In the genomic region with DNA sequence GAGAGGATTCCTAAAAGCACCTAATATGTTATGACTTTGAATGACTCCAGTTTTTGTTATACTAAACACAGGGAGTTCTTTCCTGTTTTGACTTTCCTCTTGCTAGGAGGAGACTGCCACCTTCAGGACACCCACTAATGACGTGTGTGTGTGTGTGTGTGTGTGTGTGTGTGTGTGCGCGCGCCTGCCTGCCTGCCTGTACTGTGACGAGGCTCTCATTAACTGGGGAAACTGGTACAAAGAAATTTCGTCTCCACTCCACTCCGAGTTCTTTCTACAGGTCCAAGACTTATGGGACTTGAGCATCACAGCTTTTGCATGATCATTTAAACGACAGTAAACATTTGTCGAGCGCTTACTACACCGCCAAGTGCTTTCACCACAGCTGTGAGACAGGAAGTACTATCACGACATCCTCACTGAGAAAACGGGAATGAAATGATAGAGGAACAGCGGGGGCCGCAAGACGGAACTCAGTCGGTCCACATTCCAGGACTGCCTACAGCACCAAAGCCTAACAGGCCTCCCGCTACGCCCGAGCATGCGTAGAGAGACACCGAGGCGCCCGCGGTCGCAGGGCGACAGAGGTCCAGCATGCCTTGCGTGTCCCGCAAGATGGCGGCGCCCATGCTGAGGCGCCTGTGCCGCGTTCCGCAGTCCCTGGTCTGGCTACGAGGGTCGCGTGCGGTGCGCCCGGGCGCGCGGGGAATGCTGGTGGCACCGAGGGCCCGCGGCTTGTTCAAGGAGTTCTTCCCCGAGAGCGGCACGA, we compare ENCODE assay signal across 8 mouse cellular contexts. TPM values are rescaled to one million over a fixed set of nuclear protein-coding genes. Genes with fewer than 3 reads are reported as not detected.
A peak's percentile ranks its signal among the peaks of the same experiment; 100 is the strongest.
DNase-seq lines count a peak whose midpoint lies in the region; ATAC-seq and TF ChIP-seq lines count a peak whose summit lies in the region.

A gene (plus strand): TSS at position 597 of the 769 bp plus-strand sequence.

- in situ Hi-C loops in CH12.LX (cut with MboI; ENCODE audit: low pct_ligation_motif_present, low pct_unique_long_range_greater_than_20kb, low sequenced_read_pairs): loop anchor here (5.0 to 10.0 kb wide), 2 partner anchors 105 to 282 kb away; no protein-coding TSS in a partner anchor

- peak; percentile 98 for ATAC-seq in forebrain, embryonic 12.5 days (ENCODE audit: low FRiP score)
- peak; percentile 98 for ATAC-seq in heart, postnatal 0 days (ENCODE audit: insufficient read depth, low read depth)
- peak; percentile 99 for ATAC-seq in liver, embryonic 16.5 days (ENCODE audit: low read depth)
- peak; percentile 99 for ATAC-seq in neural tube, embryonic 13.5 days (ENCODE audit: low read depth)

- peak within 1 kb of the TSS; percentile 72 for H3K27ac ChIP-seq in CH12.LX (ENCODE audit: insufficient read depth, low read depth)
- peak within 1 kb of the TSS; percentile 91 for H3K27ac ChIP-seq in forebrain, embryonic 12.5 days
- peak within 1 kb of the TSS; percentile 94 for H3K27ac ChIP-seq in heart, postnatal 0 days (ENCODE audit: low read depth)
- H3K27ac ChIP-seq in liver, embryonic 16.5 days (ENCODE audit: low read length): peak within 1 kb of the TSS; percentile 85
- peak within 1 kb of the TSS; percentile 93 for H3K27ac ChIP-seq in neural tube, embryonic 13.5 days (replicated peaks)
- peak within 1 kb of the TSS; percentile 96 for H3K27ac ChIP-seq in testis, adult 2 months (ENCODE audit: control insufficient read depth, insufficient read depth, low read depth, low read length)

- dilution Hi-C loops in CH12.LX (cut with MboI; ENCODE audit: extremely low pct_ligation_motif_present, extremely low pct_unique_long_range_greater_than_20kb, low sequenced_read_pairs): no loop called here

- no peaks in the 10 kb centered on the region for H3K9me3 ChIP-seq in CH12.LX (replicated peaks; ENCODE audit: low read length)
- no peaks in the 10 kb centered on the region for H3K9me3 ChIP-seq in forebrain, embryonic 12.5 days
- H3K9me3 ChIP-seq in heart, postnatal 0 days (replicated peaks; ENCODE audit: control insufficient read depth, low read length): no peaks in the 10 kb centered on the region
- no peaks in the 10 kb centered on the region for H3K9me3 ChIP-seq in liver, embryonic 16.5 days (replicated peaks; ENCODE audit: control insufficient read depth, low read length)
- H3K9me3 ChIP-seq in neural tube, embryonic 13.5 days: no peaks in the 10 kb centered on the region

- peak; percentile 87 for TF ChIP-seq RAD21 in CH12.LX (IDR thresholded peaks at IDR 0.05; ENCODE audit: low read depth, low read length)

- H3K9ac ChIP-seq in CH12.LX (ENCODE audit: insufficient read depth, low read depth): peak within 1 kb of the TSS; percentile 89
- peak within 1 kb of the TSS; percentile 85 for H3K9ac ChIP-seq in forebrain, embryonic 12.5 days
- H3K9ac ChIP-seq in heart, postnatal 0 days (replicated peaks; ENCODE audit: low read depth, low read length): peak within 1 kb of the TSS; percentile 69
- H3K9ac ChIP-seq in liver, embryonic 16.5 days (ENCODE audit: low read depth, low read length): peak within 1 kb of the TSS; percentile 84
- peak within 1 kb of the TSS; percentile 80 for H3K9ac ChIP-seq in neural tube, embryonic 13.5 days

- H3K4me2 ChIP-seq in CH12.LX (ENCODE audit: insufficient read depth, low read depth, poor library complexity, severe bottlenecking): peak within 1 kb of the TSS; percentile 100
- peak within 1 kb of the TSS; percentile 78 for H3K4me2 ChIP-seq in forebrain, embryonic 12.5 days
- peak within 1 kb of the TSS; percentile 94 for H3K4me2 ChIP-seq in heart, postnatal 0 days (ENCODE audit: low read depth, low read length)
- peak within 1 kb of the TSS; percentile 95 for H3K4me2 ChIP-seq in liver, embryonic 16.5 days (ENCODE audit: low read depth, low read length)
- peak within 1 kb of the TSS; percentile 82 for H3K4me2 ChIP-seq in neural tube, embryonic 13.5 days

- H3K4me1 ChIP-seq in CH12.LX (ENCODE audit: control insufficient read depth in 1 of 2, insufficient read depth in 2 of 2): peaks cover 3 to 28% of the 10 kb centered on the region in 2 experiments; a peak in 3 of 4 replicates
- peaks cover 15% of the 10 kb centered on the region for H3K4me1 ChIP-seq in forebrain, embryonic 12.5 days
- H3K4me1 ChIP-seq in heart, postnatal 0 days (ENCODE audit: control insufficient read depth, insufficient read depth): peaks cover 12% of the 10 kb centered on the region
- H3K4me1 ChIP-seq in liver, embryonic 16.5 days (ENCODE audit: control insufficient read depth, low read depth, low read length): peaks cover 10% of the 10 kb centered on the region
- peaks cover 25% of the 10 kb centered on the region for H3K4me1 ChIP-seq in neural tube, embryonic 13.5 days (replicated peaks)
- H3K4me1 ChIP-seq in testis, adult 2 months (ENCODE audit: control insufficient read depth, insufficient read depth, low read length): peaks cover 5% of the 10 kb centered on the region; the same call in 1 of the 2 replicates

- peak; percentile 51; the same call in 1 of the 2 replicates for TF ChIP-seq EP300 in CH12.LX (IDR thresholded peaks at IDR 0.05; ENCODE audit: low read length)
- TF ChIP-seq EP300 in heart, postnatal 0 days (IDR thresholded peaks at IDR 0.05; ENCODE audit: low read depth): no peak

- DNase-seq in CH12.LX (ENCODE audit: extremely low read depth): peak; percentile 94
- peak; percentile 74 for DNase-seq in c-Kit-positive CD71-positive TER-119-negative erythroid progenitor cells, embryonic 14.5 days (ENCODE audit: low read depth)
- peak; percentile 91 for DNase-seq in heart, postnatal 0 days (ENCODE audit: low spot score)
- DNase-seq in kidney, postnatal 4 days: peak; percentile 93 to 96

- under 1% methylated on average over 50 of the region's 50 CpGs for WGBS in forebrain, embryonic 12.5 days
- WGBS in heart, postnatal 0 days: under 1% methylated on average over 50 of the region's 50 CpGs
- WGBS in liver, embryonic 16.5 days (ENCODE audit: insufficient replicate concordance): under 1% methylated on average over 50 of the region's 50 CpGs
- WGBS in neural tube, embryonic 13.5 days: under 1% methylated on average over 50 of the region's 50 CpGs

- peak; percentile 99 for TF ChIP-seq POLR2A in CH12.LX (IDR thresholded peaks at IDR 0.05; ENCODE audit: low read depth, low read length)
- TF ChIP-seq POLR2A in testis, adult 2 months (IDR thresholded peaks at IDR 0.05; ENCODE audit: control insufficient read depth, low read depth, low read length): peak; percentile 99

- H3K27me3 ChIP-seq in CH12.LX (replicated peaks): no peaks in the 10 kb centered on the region
- H3K27me3 ChIP-seq in forebrain, embryonic 12.5 days: no peaks in the 10 kb centered on the region
- no peaks in the 10 kb centered on the region for H3K27me3 ChIP-seq in heart, postnatal 0 days (ENCODE audit: control insufficient read depth, insufficient read depth, low read length)
- no peaks in the 10 kb centered on the region for H3K27me3 ChIP-seq in liver, embryonic 16.5 days (ENCODE audit: control insufficient read depth, insufficient read depth, low read depth, low read length)
- no peaks in the 10 kb centered on the region for H3K27me3 ChIP-seq in neural tube, embryonic 13.5 days
- no peaks in the 10 kb centered on the region for H3K27me3 ChIP-seq in testis, adult 2 months (ENCODE audit: control insufficient read depth, insufficient read depth, low read length)

- H3K36me3 ChIP-seq in CH12.LX (replicated peaks in 1 of 2; ENCODE audit: control insufficient read depth in 1 of 2, insufficient read depth in 1 of 2, low read length in 1 of 2): peaks cover 13 to 19% of the 10 kb centered on the region in 2 experiments
- H3K36me3 ChIP-seq in forebrain, embryonic 12.5 days (replicated peaks): peaks cover 16% of the 10 kb centered on the region
- H3K36me3 ChIP-seq in heart, postnatal 0 days (replicated peaks; ENCODE audit: control insufficient read depth, insufficient read depth, low read length): peaks cover 13% of the 10 kb centered on the region
- peaks cover 4% of the 10 kb centered on the region; the same call in 1 of the 2 replicates for H3K36me3 ChIP-seq in liver, embryonic 16.5 days (ENCODE audit: control insufficient read depth, insufficient read depth)
- H3K36me3 ChIP-seq in neural tube, embryonic 13.5 days: peaks cover 11% of the 10 kb centered on the region
- no peaks in the 10 kb centered on the region for H3K36me3 ChIP-seq in testis, adult 2 months (ENCODE audit: control insufficient read depth, insufficient read depth, low read length)

- peaks cover 26% of the 10 kb centered on the region for H3K79me2 ChIP-seq in CH12.LX (replicated peaks; ENCODE audit: control insufficient read depth, extremely low read depth, insufficient read depth, poor library complexity, severe bottlenecking)

- peak in 1 of 2 experiments; percentile 91; a peak in 2 of 4 replicates for TF ChIP-seq CTCF in CH12.LX (conservative IDR thresholded peaks at IDR 0.05 in 1 of 2, IDR thresholded peaks at IDR 0.05 in 1 of 2; ENCODE audit: low read depth in 2 of 2, low read length in 2 of 2)
- peak; percentile 90 for TF ChIP-seq CTCF in heart, postnatal 0 days (IDR thresholded peaks at IDR 0.05; ENCODE audit: low read depth)
- peak; percentile 39; the same call in 1 of the 2 replicates for TF ChIP-seq CTCF in testis, adult 2 months (IDR thresholded peaks at IDR 0.05; ENCODE audit: control insufficient read depth, insufficient read depth, insufficient replicate concordance, low read depth, low read length)

- H3K4me3 ChIP-seq in CH12.LX (replicated peaks in 1 of 3; ENCODE audit: low read depth in 2 of 3, low read length in 2 of 3, poor library complexity in 1 of 3): peak within 1 kb of the TSS; percentile 83 to 94 (median 85)
- peak within 1 kb of the TSS; percentile 95 for H3K4me3 ChIP-seq in forebrain, embryonic 12.5 days (replicated peaks)
- H3K4me3 ChIP-seq in heart, postnatal 0 days (ENCODE audit: low read depth, low read length): peak within 1 kb of the TSS; percentile 78
- peak within 1 kb of the TSS; percentile 93 for H3K4me3 ChIP-seq in liver, embryonic 16.5 days (ENCODE audit: low read depth, low read length)
- H3K4me3 ChIP-seq in neural tube, embryonic 13.5 days: peak within 1 kb of the TSS; percentile 81
- peak within 1 kb of the TSS; percentile 94 for H3K4me3 ChIP-seq in testis, adult 2 months (ENCODE audit: control insufficient read depth, low read depth, low read length)

TF ChIP-seq in CH12.LX, 34 proteins besides CTCF, POLR2A, EP300 and RAD21 (continues in another document):
- TF ChIP-seq IRF4 (IDR thresholded peaks at IDR 0.05; ENCODE audit: low read depth, low read length) (peak; percentile 80), ETS1 (conservative IDR thresholded peaks at IDR 0.05; ENCODE audit: low read depth, low read length) (peak; percentile 44)

RNA-seq across cellular contexts. Expression of the gene that starts here (rescaled TPM):
- total RNA-seq in CH12.LX (2012; rRNA removed) (40.9 and 61.2 TPM in 2 replicates), CH12.LX (2014; rRNA removed) (112 and 122 TPM in 2 replicates)
- 56.0 TPM in 2 replicates for polyA plus RNA-seq in CH12.LX (2012; ENCODE audit: insufficient read length, low read depth)
- polyA plus RNA-seq in forebrain, embryonic 12.5 days (2016; fragmentation: Nextera tagmentation; extraction: Ambion mirVana): 38.6 and 42.3 TPM in 2 replicates
- 73.4 and 75.8 TPM in 2 replicates for total RNA-seq in heart, postnatal 0 days (2014; rRNA removed; ENCODE audit: low replicate concordance)
- polyA plus RNA-seq in heart, postnatal 0 days (2015; fragmentation: Nextera tagmentation; extraction: Ambion mirVana): 30.7 and 31.3 TPM in 2 replicates
- polyA plus RNA-seq in liver, embryonic 16.5 days (2015; fragmentation: Nextera tagmentation; extraction: Ambion mirVana): 19.2 and 19.3 TPM in 2 replicates
- 25.1 and 30.5 TPM in 2 replicates for polyA plus RNA-seq in neural tube, embryonic 13.5 days (2015; fragmentation: Nextera tagmentation; extraction: Ambion mirVana)
- polyA plus RNA-seq in testis, adult 2 months (2012; rRNA removed): 6.9 and 7.4 TPM in 2 replicates

Comparison
In these comparisons a context has a peak if more than half of its experiments do, and no peak if none do; other contexts are left out.
1. Peak in every context shown above with its lines: DNase-seq, ATAC-seq, H3K4me3 ChIP-seq and H3K27ac ChIP-seq.